Mouse (Mus musculus): ENCODE data around the gene Art3. TPM values are rescaled to one million over a fixed set of nuclear protein-coding genes. Genes with fewer than 3 reads are reported as not detected.

Art3 gene
- 100 to 1,000 TPM; 620 to 781 TPM for total RNA-seq (2021)
- long read RNA-seq, experiment 1, partial matches to known transcripts = 55 of 304 reads
- long read RNA-seq, experiment 1, other reads (novel, unspliced or antisense) = 243 of 304 reads
- long read RNA-seq, experiment 2, partial matches to known transcripts = 50 of 257 reads
- long read RNA-seq, experiment 2, other reads (novel, unspliced or antisense) = 202 of 257 reads

GRCm38 (mm10) chr5:92331635-92332338 lies at the start of gene Art3:
TSS of gene Art3 (plus strand) at chr5:92331827.
- intact Hi-C loops (cut with DNase I) = no loop called here
- DNase-seq = peak in 1 of 2 experiments; percentile 16

DNA sequence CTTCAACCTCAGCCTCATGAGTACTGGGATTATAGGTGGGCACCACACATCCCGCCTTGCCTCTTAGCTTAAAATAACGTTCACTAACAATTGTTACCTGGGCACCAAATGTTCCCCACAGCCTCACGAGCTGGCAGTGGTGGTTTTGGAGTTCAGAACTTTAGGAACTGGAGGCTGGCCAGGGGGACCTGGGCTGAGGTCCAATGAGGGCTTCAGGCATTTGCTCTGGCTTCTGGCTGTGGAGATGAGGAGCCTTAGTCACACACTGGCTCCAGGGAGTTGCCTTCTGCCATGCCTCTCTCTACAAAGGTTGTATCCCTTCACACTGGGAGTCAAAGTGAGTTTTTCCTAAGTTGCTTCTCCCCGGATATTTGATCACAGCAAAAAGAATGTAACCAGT lies 49.1 kb upstream of the Art3 start:
- peak; percentile 47 to 65 for DNase-seq
- intact Hi-C loops (cut with DNase I) = no loop called here

DNA sequence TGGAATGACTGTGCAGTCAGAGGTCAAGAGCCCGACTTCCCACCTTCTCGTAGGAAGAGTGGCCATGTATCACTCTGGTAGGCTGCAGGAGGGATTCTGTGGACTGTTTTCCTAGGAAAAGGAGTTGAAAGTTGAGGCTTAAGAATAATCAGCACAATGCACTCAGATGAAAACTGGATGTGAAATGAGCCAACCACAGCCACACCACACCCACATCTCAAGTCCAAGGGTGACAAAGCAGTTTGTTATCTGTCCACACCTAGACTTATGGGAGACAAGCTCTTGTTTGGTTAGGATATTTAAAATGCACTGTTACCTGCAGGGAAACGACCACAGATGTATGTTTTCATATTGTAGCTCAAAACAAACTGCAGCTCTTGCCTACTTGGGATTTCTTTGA lies 48.5 kb upstream of the Art3 start:
- intact Hi-C loops (cut with DNase I) = no loop called here
- no peak for DNase-seq

DNA sequence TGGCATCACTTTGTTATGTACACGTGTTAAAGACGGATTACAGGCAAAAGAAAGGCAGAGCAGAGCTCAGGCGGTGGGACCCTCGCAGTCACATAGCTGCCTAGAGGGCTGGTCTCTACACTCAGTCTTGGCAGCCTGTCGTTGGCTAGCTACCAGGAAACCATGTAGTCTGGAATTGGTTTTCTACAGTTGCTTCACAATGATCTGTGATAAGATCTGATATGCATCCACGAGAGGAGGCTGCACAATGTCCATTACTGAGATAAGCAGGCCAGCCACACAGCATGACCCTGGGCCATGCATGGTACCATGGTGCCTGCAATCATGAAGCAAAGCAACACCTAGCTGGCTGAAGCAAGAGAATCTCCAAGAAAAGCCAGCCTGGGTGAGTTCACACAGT lies 43.8 kb upstream of the Art3 start:
- intact Hi-C loops (cut with DNase I) = no loop called here
- DNase-seq = no peak

- no peak for DNase-seq
- intact Hi-C loops (cut with DNase I) = no loop called here
These were observed 39.8 kb upstream of the Art3 start for GRCm38 (mm10) chr5:92291652-92292414.

DNA sequence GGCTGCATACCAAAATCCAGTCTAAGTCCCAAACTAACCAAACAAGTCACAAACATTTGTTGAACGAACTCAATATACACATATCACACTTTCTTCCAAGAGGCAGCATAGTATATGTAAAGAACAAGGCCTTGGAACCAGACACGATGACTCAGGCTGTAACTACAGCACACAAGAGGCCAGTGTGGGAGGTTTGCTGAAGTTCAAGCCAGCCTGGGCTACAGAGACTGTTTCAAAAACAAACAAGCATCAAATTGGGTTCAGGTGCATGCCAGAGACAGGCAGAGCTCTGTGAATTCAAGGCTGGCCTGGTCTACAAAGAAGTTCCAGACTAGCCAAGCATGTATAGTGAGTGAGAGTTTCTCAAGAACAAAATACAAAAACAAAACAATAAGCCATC lies 37.1 kb upstream of the Art3 start:
- DNase-seq = no peak
- intact Hi-C loops (cut with DNase I) = no loop called here

DNA sequence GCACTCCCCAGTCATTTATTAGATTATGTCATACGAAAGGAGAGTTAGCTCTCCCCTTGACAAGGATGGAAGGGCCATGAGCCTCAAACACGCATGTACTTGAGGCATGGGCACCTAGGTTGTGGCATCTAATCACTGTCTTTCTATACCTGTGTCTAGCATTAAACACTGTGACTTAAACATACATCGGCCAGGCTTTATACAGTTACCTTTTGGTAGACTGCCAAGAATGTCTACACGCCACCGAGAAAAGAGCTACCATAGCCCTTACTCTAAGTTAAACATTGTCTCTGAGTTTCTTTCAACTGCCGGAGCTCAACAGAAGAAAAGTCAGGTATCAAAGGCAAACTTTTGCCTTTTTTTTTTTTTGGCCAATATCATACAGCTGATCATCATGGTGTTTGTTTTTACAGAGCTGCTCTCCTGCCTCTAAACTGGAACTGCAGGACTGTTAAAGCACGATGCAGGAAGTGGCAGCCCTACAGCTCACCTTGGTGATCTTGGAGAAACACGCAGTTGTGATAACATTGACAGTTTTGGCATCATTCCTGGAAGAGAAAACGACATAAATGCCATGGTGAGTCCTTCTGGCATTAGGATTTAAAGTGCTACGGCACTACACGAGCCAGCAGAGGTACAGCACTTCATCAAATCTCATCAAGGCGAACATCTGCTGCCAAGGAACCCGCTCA lies 29.3 kb upstream of the Art3 start:
- intact Hi-C loops (cut with DNase I) = no loop called here
- no peak for DNase-seq

GRCm38 (mm10) chr5:92304291-92304690 lies 27.3 kb upstream of the Art3 start:
- intact Hi-C loops (cut with DNase I) = no loop called here

DNA sequence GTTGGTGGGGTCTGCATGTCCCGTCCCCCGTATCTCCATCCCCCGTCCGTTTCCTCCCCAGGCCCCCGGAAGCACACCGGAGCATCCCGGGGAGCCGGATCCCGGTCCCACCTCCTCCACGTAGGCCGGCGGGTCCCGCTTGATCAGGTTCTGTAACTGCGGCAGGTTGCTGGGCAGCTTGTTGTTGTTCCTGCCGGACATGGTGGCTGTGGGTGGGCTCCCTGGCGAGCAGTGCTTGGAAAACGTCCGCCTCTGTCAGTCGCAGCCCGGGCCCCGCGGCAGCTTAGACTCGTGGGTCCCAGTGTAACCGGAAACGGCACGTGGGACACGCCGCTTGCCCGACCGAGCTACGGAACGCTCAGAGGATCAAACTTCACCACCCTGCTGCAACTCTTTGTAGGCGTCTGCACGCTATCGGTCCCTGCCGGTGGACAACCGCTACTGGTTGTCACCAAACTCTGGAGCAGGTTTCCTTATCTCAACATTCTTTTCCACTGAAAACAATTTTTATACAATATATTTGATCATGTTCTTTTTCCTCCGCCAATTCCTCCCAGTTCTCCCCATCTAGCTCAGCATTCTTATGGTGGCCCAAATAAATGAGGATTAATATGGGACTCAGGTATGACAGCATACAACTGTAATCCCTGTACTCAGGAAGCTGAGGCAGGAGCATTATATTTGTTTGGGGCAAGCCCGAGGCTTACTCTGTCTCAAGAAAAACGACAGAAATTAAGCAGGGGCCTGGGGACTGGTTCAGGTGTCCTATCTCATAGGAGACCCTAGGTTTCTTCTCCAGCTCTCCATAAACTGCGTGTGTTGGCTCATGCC lies 21.7 kb upstream of the Art3 start, which contains the start of gene Sdad1:
Gene Sdad1 (minus strand): TSS at position 799 of the 831 bp plus-strand sequence.
- intact Hi-C loops (cut with DNase I) = loop anchor here (1.0 to 5.0 kb wide), 2 partner anchors 88 to 197 kb away; partner anchors contain the start of gene Scarb2

More at GRCm38 (mm10) chr5:92304291-92304690, 27.3 kb upstream of the Art3 start:
- DNase-seq = no peak

GRCm38 (mm10) chr5:92312046-92312715 lies 19.4 kb upstream of the Art3 start:
- intact Hi-C loops (cut with DNase I) = loop anchor here (1.0 to 5.0 kb wide), 2 partner anchors 69 to 195 kb away; partner anchors contain the start of gene Scarb2
- peak; percentile 85 to 91 for DNase-seq

More for the DNA sequence above, 21.7 kb upstream of the Art3 start, which contains the start of gene Sdad1:
- peak; percentile 86 to 93 for DNase-seq

GRCm38 (mm10) chr5:92313776-92314175 lies 17.9 kb upstream of the Art3 start:
- DNase-seq = no peak
- intact Hi-C loops (cut with DNase I) = loop anchor here (5.0 kb wide), 1 partner anchor 194 kb away; the partner anchor contains the start of gene Scarb2

GRCm38 (mm10) chr5:92318119-92318518 lies 13.5 kb upstream of the Art3 start:
- intact Hi-C loops (cut with DNase I) = no loop called here
- DNase-seq = no peak

DNA sequence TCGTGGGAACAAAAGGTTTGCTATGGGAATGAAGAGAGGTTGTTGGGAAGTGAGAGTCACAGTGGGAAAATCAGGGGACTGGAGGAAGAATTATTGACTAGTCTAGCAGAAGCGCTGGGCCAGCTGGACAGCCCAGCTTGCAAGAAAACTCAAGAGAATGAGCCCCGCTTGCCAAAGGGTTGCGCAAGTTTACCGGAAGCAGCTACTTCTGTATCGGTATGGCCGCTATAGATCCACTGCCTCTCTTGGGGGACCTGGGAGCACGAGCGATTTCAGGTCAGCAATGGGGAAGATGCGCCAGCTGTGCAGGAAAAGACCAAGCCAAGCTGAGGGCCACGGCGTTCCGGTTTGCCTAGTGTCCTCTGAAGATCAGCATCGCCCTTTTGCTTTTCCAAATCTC lies 13.0 kb upstream of the Art3 start:
- intact Hi-C loops (cut with DNase I) = no loop called here

DNA sequence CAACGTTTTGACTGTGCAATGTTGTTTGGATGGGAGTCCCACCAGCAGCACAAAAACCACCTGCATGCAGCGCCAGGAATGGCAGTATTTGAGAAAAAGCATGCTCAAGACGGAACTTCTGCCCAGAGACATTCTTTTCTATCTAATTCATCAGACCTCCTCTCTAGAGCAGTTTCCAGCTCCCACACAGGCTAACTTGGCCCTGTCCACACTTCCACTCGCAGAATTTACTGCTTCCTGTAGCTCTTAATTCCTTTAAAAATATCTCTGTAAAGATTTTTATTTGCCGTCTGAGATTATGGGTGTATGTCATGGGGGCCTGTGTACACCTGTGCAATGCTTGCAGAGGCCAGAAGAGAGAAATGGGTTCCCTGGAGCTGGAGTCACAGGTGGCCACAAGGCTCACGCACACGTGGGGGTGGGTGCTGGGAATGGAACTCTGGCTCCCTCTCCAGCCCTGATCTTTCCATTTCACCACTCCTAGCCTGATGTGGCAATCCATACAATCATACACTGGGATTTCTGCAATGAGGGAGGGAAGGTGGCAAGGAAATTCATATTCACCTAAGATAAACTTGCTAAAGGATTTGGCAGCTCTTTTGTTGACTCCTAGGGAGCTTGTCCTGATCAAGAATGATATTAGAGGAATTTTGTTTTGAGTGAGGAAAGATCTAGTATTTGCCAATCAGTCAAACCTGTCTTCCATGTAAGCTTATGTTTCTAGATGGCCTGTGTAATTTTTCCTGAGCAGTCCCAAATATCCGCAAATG lies 9.8 kb upstream of the Art3 start:
- intact Hi-C loops (cut with DNase I) = loop anchor here (2.0 kb wide), 1 partner anchor 31 kb away; no protein-coding TSS in a partner anchor
- no peak for DNase-seq

More for the DNA sequence above, 13.0 kb upstream of the Art3 start:
- DNase-seq = no peak

DNA sequence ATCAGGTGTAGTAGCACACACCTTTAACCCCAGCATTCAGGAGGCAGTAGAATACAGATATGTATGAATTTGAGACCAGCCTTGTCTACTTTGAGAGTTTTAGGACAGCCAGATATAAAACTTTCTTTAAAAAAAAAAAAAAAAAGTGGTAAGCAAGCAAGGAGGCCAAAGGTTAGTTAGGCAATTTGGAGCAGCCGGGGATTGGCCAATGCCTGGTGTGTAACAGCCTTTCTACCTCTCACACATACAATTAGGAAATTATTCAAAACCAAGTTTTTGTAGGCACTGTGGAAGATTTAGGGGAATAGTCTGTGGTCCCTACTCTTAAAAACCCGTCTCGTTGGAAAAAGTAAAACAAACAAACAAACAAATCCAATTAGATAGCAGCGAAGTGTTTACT lies 9.0 kb upstream of the Art3 start:
- no peak for DNase-seq
- intact Hi-C loops (cut with DNase I) = loop anchor here (2.0 kb wide), 1 partner anchor 30 kb away; no protein-coding TSS in a partner anchor

- DNase-seq = peak; percentile 73 to 79
These were observed 8.4 kb upstream of the Art3 start for GRCm38 (mm10) chr5:92323264-92323663.

DNA sequence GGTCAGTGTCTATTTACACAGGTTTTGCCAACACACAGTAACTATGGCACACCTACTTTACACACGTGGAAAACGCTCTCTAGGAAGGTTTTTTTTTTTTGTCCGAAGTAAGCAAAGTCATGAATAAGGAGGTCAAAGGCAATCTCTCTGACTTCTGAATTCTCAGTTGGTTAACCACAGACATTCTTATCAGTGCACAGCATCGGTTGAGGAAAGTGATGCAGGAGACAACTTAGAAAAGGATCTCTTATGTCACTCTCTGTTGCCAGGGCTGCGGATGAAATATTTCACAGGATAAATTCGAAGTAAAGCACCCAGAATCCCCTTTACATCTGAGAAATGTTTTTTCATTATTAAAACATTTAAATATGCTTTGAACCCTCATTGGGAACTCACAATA lies 4.3 kb upstream of the Art3 start:
- DNase-seq = no peak

More at GRCm38 (mm10) chr5:92323264-92323663, 8.4 kb upstream of the Art3 start:
- intact Hi-C loops (cut with DNase I) = loop anchor here (2.0 kb wide), 1 partner anchor 30 kb away; no protein-coding TSS in a partner anchor

DNA sequence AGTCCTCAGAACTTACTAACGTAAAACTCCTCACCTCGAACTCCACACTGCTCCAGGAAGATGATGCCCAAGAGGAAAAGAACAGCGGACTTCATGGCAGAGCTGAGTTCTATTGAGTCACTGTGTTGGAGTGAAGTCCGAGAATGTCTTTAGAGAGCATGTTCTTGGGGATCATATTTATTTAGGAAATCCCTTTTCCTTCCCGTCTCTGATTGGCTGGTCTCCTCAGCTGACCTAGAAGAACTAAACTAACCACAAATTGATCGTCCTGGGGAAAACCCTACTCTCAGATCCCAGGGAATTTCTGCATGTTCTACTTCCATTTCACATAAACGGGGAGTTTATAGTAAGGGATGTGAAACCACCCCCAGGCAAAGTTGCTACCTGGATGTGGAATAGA lies 3.7 kb upstream of the Art3 start, which contains the start of gene Cxcl9:
Gene Cxcl9 (minus strand): TSS at position 151 of the 400 bp plus-strand sequence.
- DNase-seq = no peak
- intact Hi-C loops (cut with DNase I) = no loop called here

More for the DNA sequence above, 4.3 kb upstream of the Art3 start:
- intact Hi-C loops (cut with DNase I) = no loop called here

Measured in heart, postnatal 14 days (tissue).